Mouse (Mus musculus) heart, embryonic 14.5 days (tissue): ENCODE measurements at regions not wholly inside any gene's neighbourhood (a gene's known extent, or its start where the extent isn't known, plus 50 kb on each side); places are given as distances from the start of the nearest gene placed in this dataset.

Experiments
- ATAC-seq: fragments of 200-750 bp; cut with Nextera tagmentation; 2 replicates; pipeline ENCODE4 v1.8.0; 2017; ENCODE audit warnings: low read depth, moderate TSS enrichment; ENCODE audit not compliant: insufficient number of reproducible peaks, insufficient read depth, low FRiP score
- H3K27ac ChIP-seq, 2 experiments: fragments of 200-500 bp in 1 of 2; fragments of 300-500 bp in 1 of 2; sonication (generic) in 1 of 2; replicated peaks in 1 of 2; 2 replicates each; pipeline ENCODE4 v1.5.1; 2012 to 2014; ENCODE audit warnings: low read depth in 2 of 2, low read length in 2 of 2, control low read depth in 1 of 2, mild to moderate bottlenecking in 1 of 2, mixed read lengths in 1 of 2; ENCODE audit not compliant: control insufficient read depth in 1 of 2, insufficient read depth in 1 of 2
- H3K27me3 ChIP-seq: fragments of 300-500 bp; sonication (generic); 2 replicates; pipeline ENCODE4 v1.6.1; 2014; ENCODE audit warnings: mild to moderate bottlenecking, low read length, control low read depth; ENCODE audit not compliant: control insufficient read depth, insufficient read depth
- H3K36me3 ChIP-seq: fragments of 300-500 bp; sonication (generic); 2 replicates; pipeline ENCODE4 v1.6.1; 2014; ENCODE audit warnings: mild to moderate bottlenecking, control low read depth, low read length, mixed read lengths; ENCODE audit not compliant: control insufficient read depth, insufficient read depth
- H3K4me1 ChIP-seq, 2 experiments: fragments of 200-500 bp in 1 of 2; fragments of 300-500 bp in 1 of 2; sonication (generic) in 1 of 2; 2 replicates each; pipeline ENCODE4 v1.6.1; 2012 to 2014; ENCODE audit warnings: low read length in 2 of 2, control low read depth in 1 of 2, mixed read lengths in 1 of 2; ENCODE audit not compliant: control insufficient read depth in 2 of 2, insufficient read depth in 2 of 2
- H3K4me2 ChIP-seq: fragments of 300-500 bp; sonication (generic); 2 replicates; pipeline ENCODE4 v1.6.1; 2014; ENCODE audit warnings: mild to moderate bottlenecking, low read length
- H3K4me3 ChIP-seq, 2 experiments: fragments of 200-500 bp in 1 of 2; fragments of 300-500 bp in 1 of 2; sonication (generic) in 1 of 2; 2 replicates each; pipeline ENCODE4 v1.5.1; 2012 to 2014; ENCODE audit warnings: low read length in 2 of 2, mild to moderate bottlenecking in 2 of 2, control low read depth in 1 of 2, low read depth in 1 of 2, moderate library complexity in 1 of 2; ENCODE audit not compliant: control insufficient read depth in 1 of 2, insufficient read depth in 1 of 2
- H3K9ac ChIP-seq: fragments of 300-500 bp; sonication (generic); 2 replicates; pipeline ENCODE4 v1.6.1; 2014; ENCODE audit warnings: mild to moderate bottlenecking, low read length
- H3K9me3 ChIP-seq: fragments of 300-500 bp; sonication (generic); 2 replicates; pipeline ENCODE4 v1.6.1; 2016; ENCODE audit warnings: low read length, control low read depth; ENCODE audit not compliant: control insufficient read depth
- WGBS: fragments of 180-500 bp; shearing (Covaris S2); extraction: QIAGEN DNeasy Blood & Tissue Kit; methylation state at CpG from one replicate; pipeline ENCODE4 v1.1.7; 2014; 5-methylcytosine and 5-hydroxymethylcytosine counted together

- peak overlapping the region; percentile 59 for H3K4me2 ChIP-seq
- ATAC-seq: peak; percentile 75
- H3K9me3 ChIP-seq: no peaks in the 10 kb centered on the region
- no peaks in the 10 kb centered on the region for H3K36me3 ChIP-seq
- peak overlapping the region; percentile 15 to 23 for H3K4me3 ChIP-seq
- WGBS: 3% methylated on average over 16 of the region's 16 CpGs
- H3K27me3 ChIP-seq: no peaks in the 10 kb centered on the region
- H3K9ac ChIP-seq: 0 out of 2 replicates have a peak overlapping the region, but pooled peaks have one; percentile 31
- peaks cover 16 to 19% of the 10 kb centered on the region in 2 experiments for H3K4me1 ChIP-seq
- H3K27ac ChIP-seq: peak overlapping the region; percentile 70 to 83
These were observed 84.8 kb downstream of the Kcnh2 start for GRCm38 (mm10) chr5:24266344-24267295.
